Mouse (Mus musculus) megakaryocyte, embryonic 14.5 days (primary cell): ENCODE data around the gene Trpc7.

Experiments used
- FLI1 ChIP-seq: IDR thresholded peaks from 2 replicates; pipeline ENCODE4 v1.6.1; 2012; ENCODE audit warnings: low read length, inconsistent platforms, mixed read lengths
- GATA1 ChIP-seq: IDR thresholded peaks from 3 replicates; pipeline ENCODE4 v1.6.1; 2012; ENCODE audit warnings: mixed read lengths, low read length, inconsistent platforms, borderline replicate concordance

DNA sequence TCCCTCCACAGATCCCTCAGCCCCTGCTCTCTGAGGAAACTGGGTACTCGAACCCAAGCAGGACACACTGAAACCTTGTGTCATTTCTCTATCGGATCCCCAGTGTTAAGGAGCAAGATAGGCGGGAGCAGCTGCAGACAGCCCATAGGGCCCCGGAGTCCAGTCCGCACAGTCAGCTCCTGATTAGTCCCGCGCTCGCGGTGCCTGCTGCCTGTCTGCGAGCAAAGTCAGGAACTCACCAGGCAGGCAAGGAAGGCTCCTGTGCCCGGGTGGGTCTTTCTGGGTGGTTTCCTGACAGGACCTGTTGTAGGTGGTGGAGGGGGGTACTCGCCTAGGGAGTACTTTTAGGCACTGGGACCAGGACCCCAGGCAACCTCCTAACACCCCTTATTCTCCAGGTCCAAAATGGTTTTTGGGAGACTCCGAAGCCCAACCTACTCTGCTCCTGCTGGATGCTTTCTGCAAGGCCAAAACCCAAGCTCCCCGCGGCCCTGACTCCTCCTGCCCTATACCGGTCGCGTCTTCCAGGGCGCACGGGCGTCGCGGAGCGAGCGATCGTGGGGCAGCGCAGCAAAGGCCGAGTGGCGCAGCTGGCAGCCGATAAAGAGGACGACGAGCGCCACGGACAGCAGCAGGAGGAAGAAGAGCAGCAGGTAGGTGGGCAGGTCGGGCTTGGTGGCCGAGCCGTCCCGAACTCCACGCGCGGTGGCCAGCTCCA is 143.2 kb downstream of the Trpc7 start:
- TF ChIP-seq GATA1 (no peak), FLI1 (no peak)
